Mouse (Mus musculus): Measurements from ENCODE around the gene Yjefn3.

Gene Yjefn3

DNA sequence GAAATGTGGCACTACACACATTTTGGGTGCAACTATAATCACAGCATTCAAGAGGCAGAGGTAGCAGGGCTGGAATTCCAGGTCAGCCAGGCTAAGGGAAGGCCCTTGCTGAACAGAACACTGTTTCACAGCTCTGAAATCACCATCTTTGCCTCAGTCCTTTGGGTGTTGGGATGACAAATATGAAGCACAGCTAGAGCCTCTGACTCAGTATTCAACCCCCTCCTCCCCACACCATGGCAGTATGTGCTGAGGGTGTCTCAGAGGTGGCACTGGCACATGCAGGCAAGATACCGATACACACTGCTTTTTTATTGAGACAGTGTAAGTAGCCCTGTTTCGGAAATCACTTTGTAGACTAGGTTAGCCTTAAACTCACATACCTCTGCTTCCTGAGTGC, 3.7 kb upstream of the Yjefn3 start:
- no peak for DNase-seq

- no peak for DNase-seq
These were observed 1.6 kb upstream of the Yjefn3 start for GRCm38 (mm10) chr8:69904096-69904495.

DNA sequence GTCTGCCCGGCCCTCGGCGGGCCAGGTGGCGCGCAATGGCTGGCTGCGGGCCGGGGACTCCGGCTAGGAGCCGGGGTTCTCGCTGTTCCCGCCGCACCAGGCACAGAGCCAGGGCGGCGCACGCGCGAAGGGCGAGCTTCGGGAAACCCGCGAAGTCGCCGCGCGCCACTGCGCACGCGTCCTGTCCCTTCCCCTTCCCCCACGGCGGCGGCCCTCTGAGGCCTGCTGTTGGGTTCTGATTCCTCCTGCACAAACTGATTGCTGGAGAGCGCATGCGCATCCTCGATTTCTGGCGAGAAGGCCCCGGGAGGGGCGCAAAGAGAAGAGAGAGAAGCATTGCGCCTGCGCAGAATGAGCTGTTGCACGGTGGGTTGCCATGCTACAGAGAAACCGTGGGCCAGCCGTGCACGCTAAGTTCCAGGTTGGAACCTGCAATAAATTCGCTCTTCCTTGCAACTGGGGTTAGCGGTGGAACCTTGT, 591 bp upstream of the Yjefn3 start:
- peak; percentile 99 for DNase-seq

- DNase-seq = peak; percentile 97 to 98
These were observed 889 bp downstream of the Yjefn3 start for GRCm38 (mm10) chr8:69901484-69902162.

- DNase-seq = no peak
These were observed 1.5 kb downstream of the Yjefn3 start for GRCm38 (mm10) chr8:69900895-69901451.

GRCm38 (mm10) chr8:69899876-69900275, 2.6 kb downstream of the Yjefn3 start:
- peak; percentile 45 to 61 for DNase-seq

GRCm38 (mm10) chr8:69897857-69898256, 4.7 kb downstream of the Yjefn3 start:
- peak; percentile 54 to 62 for DNase-seq

GRCm38 (mm10) chr8:69895772-69896451, 6.6 kb downstream of the Yjefn3 start:
- DNase-seq = no peak

GRCm38 (mm10) chr8:69894836-69895332, 7.6 kb downstream of the Yjefn3 start:
- DNase-seq = no peak

DNA sequence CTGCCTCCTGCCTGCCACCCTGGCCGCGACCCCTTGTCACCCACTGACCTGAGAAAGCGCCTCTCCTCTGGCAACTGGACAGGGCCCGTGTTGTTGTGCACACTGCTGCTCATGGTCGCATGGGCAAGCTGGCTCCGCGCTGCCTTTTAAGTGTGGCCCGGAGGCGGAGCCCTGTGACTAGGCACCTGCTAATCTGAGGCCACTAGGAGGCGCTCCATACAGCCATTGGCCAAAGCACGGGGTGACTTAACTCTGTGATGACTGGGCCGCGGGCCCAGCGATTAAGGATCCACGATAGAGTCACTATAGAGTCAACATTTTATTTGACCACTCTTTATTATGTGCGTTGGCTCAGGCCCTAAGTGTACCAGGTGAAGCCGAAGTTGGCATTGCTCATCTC, 8.6 kb downstream of the Yjefn3 start:
- DNase-seq = peak; percentile 43 to 81

DNA sequence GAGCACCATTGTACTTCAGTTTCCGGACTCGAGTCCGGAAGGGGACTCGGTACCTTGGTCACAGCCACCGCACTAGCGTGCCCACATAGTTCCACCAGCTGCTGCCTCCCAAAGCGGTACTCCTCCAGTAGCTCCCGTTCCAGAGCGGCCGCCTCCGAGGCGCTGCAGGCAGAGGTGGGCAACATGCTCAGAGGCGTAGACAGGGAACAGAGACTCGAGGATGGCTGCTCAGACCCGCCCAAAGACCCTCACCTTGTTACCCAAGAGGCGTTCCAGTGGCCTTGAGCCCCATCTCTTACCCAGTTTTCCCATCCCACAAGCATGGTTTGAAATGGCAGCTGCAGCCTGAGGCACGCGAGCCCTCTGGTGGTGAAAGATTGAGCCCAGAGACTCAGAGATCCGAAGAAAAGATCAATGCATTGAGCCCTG, 11.7 kb downstream of the Yjefn3 start:
- peak in 1 of 2 experiments; percentile 73 for DNase-seq

- DNase-seq = peak in 1 of 2 experiments; percentile 46
These were observed 13.6 kb downstream of the Yjefn3 start for GRCm38 (mm10) chr8:69888902-69889301.

- peak in 1 of 2 experiments; percentile 42 for DNase-seq
These were observed 14.2 kb downstream of the Yjefn3 start for GRCm38 (mm10) chr8:69888244-69888866.

- DNase-seq = peak; percentile 58 to 70
These were observed 14.9 kb downstream of the Yjefn3 start, which contains the start of gene Cilp2 for GRCm38 (mm10) chr8:69887289-69888243. Cilp2 (minus strand) TSS chr8:69887687.

GRCm38 (mm10) chr8:69884141-69884540, 18.4 kb downstream of the Yjefn3 start:
- DNase-seq = no peak

DNA sequence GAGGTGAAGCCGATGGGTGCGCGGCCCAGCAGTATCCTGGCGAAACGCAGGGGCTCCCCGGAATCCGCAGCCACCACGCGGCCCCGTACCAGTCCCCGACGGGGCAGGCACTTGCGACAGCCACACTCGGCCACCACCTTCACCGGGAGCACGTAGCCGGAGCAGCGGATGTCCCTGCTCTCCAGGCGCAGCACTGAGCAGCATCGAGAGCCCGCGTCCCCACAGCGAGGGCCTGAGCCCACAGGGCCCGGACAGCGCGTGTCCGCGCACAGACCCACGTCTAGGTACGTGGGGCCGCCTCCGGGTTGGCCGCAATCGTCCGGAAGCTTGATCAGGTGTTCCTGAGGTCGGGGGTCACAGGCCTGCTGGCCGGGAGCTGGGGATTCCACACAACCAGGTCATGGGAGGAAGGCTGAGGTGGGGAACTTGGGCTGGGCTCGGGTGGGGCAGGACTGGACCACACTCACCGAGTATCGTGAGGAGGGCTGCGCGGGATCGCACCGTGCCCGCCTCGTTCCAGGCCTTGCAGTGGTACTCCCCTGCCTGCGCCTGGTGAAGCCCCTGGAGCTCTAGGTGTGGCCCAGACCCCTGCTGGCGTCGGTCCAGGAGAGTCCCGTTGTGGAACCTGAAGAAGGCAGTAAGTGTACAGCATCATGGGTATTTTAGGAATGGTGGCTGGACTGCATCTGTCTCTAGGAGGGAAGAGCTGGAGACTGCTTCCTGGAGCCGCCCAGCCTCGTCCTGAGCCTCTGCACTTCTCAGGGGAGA, 19.5 kb downstream of the Yjefn3 start:
- no peak for DNase-seq

DNA sequence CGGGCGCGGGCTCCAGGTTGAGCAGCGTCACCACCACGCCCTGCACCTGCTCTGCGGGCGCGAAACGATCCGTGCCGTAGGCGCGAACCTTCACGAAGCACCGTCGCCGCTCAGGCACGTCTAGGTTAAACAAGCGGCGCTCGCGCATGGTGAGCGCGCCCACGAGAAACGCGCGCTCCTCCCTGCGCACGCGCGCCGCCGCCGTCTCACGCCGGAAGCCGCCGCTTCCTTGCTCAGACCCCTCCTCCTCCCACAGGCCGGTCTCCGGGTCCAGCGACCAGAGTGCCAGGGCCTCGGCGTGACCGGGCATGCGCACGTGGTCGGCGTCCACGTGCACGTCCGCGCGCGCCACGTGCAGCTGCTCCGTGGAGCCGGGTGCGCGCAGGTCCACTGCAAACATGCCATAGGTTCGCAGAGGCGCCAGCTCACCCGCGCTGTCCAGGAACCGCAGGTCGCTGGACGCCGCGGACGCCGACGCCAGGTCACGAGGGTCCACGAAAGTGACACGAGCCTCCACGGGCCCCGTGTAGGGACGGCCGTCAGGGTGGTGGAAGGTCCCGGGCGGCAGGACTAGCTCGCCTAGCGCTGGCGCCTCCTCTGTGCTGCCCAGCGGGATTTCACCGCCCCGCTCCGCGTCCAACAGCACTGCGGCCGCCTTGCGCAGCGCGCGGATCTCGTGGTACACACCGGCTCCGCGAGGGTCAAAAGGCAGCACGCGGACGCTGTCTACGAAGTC, 20.3 kb downstream of the Yjefn3 start:
- peak; percentile 63 to 80 for DNase-seq

DNA sequence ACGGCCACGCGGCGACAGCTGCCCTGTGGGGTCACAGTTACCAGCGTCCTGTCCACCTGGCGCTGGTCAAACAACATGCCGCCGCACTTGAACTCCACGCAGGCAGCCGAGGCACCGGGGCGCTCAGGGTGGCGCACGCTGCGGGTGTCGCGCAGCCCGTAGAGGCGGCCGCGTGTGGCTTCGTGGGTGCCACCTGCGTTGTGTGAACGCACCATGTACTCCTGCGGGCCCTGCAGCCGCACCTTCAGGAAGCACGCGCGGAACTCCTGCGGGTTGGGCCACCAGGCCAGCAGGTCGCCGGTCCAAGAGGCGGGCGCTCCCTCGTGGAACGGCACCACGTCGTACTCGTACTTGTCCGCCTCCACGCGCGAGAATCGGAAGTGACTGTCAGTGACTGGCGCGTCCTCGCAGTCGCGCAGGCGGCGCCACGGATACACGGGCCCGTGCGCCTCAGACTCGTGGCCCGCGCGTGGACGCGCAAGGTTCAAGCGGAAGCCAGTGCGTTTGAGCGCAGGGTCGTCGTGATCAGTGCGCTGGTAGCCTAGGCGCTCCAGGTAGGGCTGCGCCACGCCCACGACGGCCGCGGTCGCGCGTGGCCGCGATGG, 21.1 kb downstream of the Yjefn3 start:
- DNase-seq = no peak

- DNase-seq = no peak
These were observed 21.7 kb downstream of the Yjefn3 start for GRCm38 (mm10) chr8:69880841-69881240.

DNA sequence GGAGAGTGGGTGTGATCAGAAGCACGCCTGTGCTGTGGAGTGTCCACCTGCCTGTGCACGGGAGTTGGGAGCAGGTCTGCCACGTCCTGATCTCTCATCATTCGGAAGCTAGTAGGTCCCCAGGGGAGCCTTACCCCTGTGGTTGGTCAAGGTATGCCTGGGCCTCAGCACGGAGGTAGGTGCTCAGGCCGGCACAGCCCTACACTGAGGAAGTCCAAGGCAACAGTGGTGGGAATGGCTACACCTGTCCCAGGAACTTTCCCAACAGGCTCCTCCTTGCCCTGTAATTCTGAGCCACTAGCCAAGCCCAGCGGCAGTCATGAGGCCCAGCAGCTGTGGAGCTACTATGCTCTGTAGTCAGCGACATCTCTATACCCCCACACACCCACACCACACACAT, 22.8 kb downstream of the Yjefn3 start:
- DNase-seq = no peak

Data from kidney, postnatal 36 days (tissue).